Mouse (Mus musculus) limb, embryonic 13.5 days (tissue): ENCODE results near the gene Stk19. TPM values are rescaled to one million over a fixed set of nuclear protein-coding genes. Genes with fewer than 3 reads are reported as not detected.

Experiments
- ATAC-seq: fragments of 200-750 bp; cut with Nextera tagmentation; 2 replicates; pipeline ENCODE4 v1.8.0; 2017; ENCODE audit warnings: low read depth, moderate number of reproducible peaks, moderate TSS enrichment; ENCODE audit not compliant: low FRiP score
- H3K27ac ChIP-seq: fragments of 300-500 bp; sonication (generic); 2 replicates; pipeline ENCODE4 v1.5.1; 2015; ENCODE audit warnings: inconsistent platforms, mild to moderate bottlenecking, moderate library complexity
- H3K27me3 ChIP-seq: fragments of 300-500 bp; sonication (generic); 2 replicates; pipeline ENCODE4 v1.6.1; 2015; ENCODE audit warnings: mild to moderate bottlenecking, inconsistent platforms
- H3K36me3 ChIP-seq: fragments of 300-500 bp; sonication (generic); 2 replicates; pipeline ENCODE4 v1.6.1; 2015; ENCODE audit warnings: inconsistent platforms, mild to moderate bottlenecking, moderate library complexity
- H3K4me1 ChIP-seq: fragments of 300-500 bp; sonication (generic); 2 replicates; pipeline ENCODE4 v1.6.1; 2015; ENCODE audit warnings: inconsistent platforms
- H3K4me2 ChIP-seq: fragments of 300-500 bp; sonication (generic); replicated peaks from 2 replicates; pipeline ENCODE4 v1.6.1; 2015; ENCODE audit warnings: inconsistent platforms, mild to moderate bottlenecking, moderate library complexity
- H3K4me3 ChIP-seq: fragments of 300-500 bp; sonication (generic); 2 replicates; pipeline ENCODE4 v1.5.1; 2015; ENCODE audit warnings: moderate library complexity, mild to moderate bottlenecking, inconsistent platforms
- H3K9ac ChIP-seq: fragments of 300-500 bp; sonication (generic); 2 replicates; pipeline ENCODE4 v1.6.1; 2015; ENCODE audit warnings: mild to moderate bottlenecking, inconsistent platforms
- H3K9me3 ChIP-seq: fragments of 300-500 bp; sonication (generic); 2 replicates; pipeline ENCODE4 v1.6.1; 2016; ENCODE audit warnings: inconsistent platforms
- WGBS: fragments of 180-500 bp; shearing (Covaris S2); methylation state at CpG from one replicate; pipeline ENCODE4 v1.1.7; 2015; 5-methylcytosine and 5-hydroxymethylcytosine counted together
- polyA plus RNA-seq: library from polyadenylated mRNA; unstranded; fragments of >200 nt; fragmentation: Nextera tagmentation; extraction: Ambion mirVana; gene quantifications from 2 replicates; pipeline ENCODE4 v1.2.1, GENCODE M21; 2015

Stk19 gene
- polyA plus RNA-seq, 1 experiment from 2014 or later: 28.7 TPM

- 83% methylated on average over 9 of the region's 9 CpGs for WGBS
- Histone ChIP-seq H3K9me3 (no peaks in the 10 kb centered on the region), H3K4me2 (no peak overlapping the region), H3K27ac (no peak overlapping the region), H3K4me1 (no peaks in the 10 kb centered on the region), H3K4me3 (no peak overlapping the region), H3K9ac (no peak overlapping the region), H3K27me3 (peaks cover 4% of the 10 kb centered on the region; the same call in 1 of the 2 replicates), H3K36me3 (peaks cover 27% of the 10 kb centered on the region)
- ATAC-seq: no peak
These were observed 23.8 kb upstream of the Stk19 start for GRCm38 (mm10) chr17:34860514-34860913.

GRCm38 (mm10) chr17:34858670-34859069, 21.9 kb upstream of the Stk19 start:
- no peak for ATAC-seq
- WGBS: 81% methylated on average over 4 of the region's 4 CpGs
- H3K9ac ChIP-seq: no peak overlapping the region

DNA sequence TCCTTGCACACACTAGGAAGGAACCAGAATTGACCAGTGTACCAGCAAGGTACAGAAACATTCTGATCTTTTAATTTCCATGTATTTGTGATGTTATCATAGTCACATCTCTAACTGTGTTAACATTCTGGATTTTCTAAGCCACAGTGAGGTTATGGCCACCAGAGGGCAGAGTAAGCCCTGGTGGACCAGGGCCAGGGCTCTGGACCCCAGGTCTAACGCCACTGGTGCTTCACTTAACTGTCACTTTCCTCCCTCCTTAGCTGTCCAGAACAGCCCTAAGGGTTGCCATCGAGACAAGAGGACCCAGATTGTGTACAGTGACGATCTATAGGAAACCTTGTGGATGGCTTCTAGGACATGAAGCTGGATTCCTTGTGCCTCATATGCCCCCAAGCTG, 19.1 kb upstream of the Stk19 start:
- H3K9me3 ChIP-seq: no peaks in the 10 kb centered on the region
- WGBS: 42% methylated on average over 3 of the region's 3 CpGs
- ATAC-seq: no peak
- H3K27me3 ChIP-seq: no peaks in the 10 kb centered on the region
- H3K27ac ChIP-seq: no peak overlapping the region
- peaks cover 13% of the 10 kb centered on the region for H3K4me1 ChIP-seq
- H3K4me3 ChIP-seq: no peak overlapping the region
- no peak overlapping the region for H3K4me2 ChIP-seq
- peaks cover 61% of the 10 kb centered on the region for H3K36me3 ChIP-seq
- no peak overlapping the region for H3K9ac ChIP-seq

More at GRCm38 (mm10) chr17:34858670-34859069, 21.9 kb upstream of the Stk19 start:
- no peaks in the 10 kb centered on the region for H3K9me3 ChIP-seq
- H3K4me2 ChIP-seq: no peak overlapping the region
- no peak overlapping the region for H3K4me3 ChIP-seq
- H3K4me1 ChIP-seq: no peaks in the 10 kb centered on the region
- H3K27ac ChIP-seq: no peak overlapping the region
- H3K36me3 ChIP-seq: peaks cover 46% of the 10 kb centered on the region
- H3K27me3 ChIP-seq: peaks cover 4% of the 10 kb centered on the region; the same call in 1 of the 2 replicates

DNA sequence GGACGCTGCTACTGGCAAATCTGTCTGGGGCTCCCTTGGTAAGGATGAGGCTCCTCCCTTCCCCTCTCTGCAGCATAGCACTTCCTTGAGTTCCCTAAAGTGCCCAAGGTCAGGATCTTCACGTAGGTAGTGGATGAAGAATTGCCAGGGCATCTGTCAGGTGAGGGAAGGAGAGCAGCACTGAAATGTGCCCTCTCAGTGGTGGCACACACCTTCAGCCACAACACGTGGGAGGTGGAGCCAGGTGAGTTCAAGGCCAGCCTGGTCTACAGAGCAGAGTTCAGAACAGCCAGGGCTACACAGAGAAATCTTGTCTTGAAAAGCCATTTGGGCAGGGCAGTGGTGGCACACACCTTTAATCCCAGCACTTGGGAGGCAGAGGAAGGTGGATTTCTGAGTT, 18.0 kb upstream of the Stk19 start:
- WGBS: 79% methylated on average over 3 of the region's 3 CpGs
- H3K27ac ChIP-seq: no peak overlapping the region
- no peak overlapping the region for H3K9ac ChIP-seq
- no peaks in the 10 kb centered on the region for H3K27me3 ChIP-seq
- ATAC-seq: no peak
- peaks cover 61% of the 10 kb centered on the region for H3K36me3 ChIP-seq
- H3K4me1 ChIP-seq: peaks cover 15% of the 10 kb centered on the region
- no peak overlapping the region for H3K4me2 ChIP-seq
- no peak overlapping the region for H3K4me3 ChIP-seq
- H3K9me3 ChIP-seq: no peaks in the 10 kb centered on the region

- 75% methylated on average over 8 of the region's 8 CpGs for whole genome bisulfite sequencing
- Histone ChIP-seq H3K9me3 (no peaks in the 10 kb centered on the region), H3K36me3 (peaks cover 61% of the 10 kb centered on the region), H3K9ac (no peak overlapping the region; the same call in 1 of the 2 replicates), H3K4me2 (no peak overlapping the region), H3K4me3 (no peak overlapping the region), H3K27ac (no peak overlapping the region), H3K27me3 (no peaks in the 10 kb centered on the region), H3K4me1 (peaks cover 21% of the 10 kb centered on the region)
- ATAC-seq: no peak
These were observed 16.8 kb upstream of the Stk19 start for GRCm38 (mm10) chr17:34853511-34853910.

- H3K4me1 ChIP-seq: peaks cover 21% of the 10 kb centered on the region
- H3K4me3 ChIP-seq: peak overlapping the region; percentile 89
- peak overlapping the region; percentile 89 for H3K9ac ChIP-seq
- no peaks in the 10 kb centered on the region for H3K27me3 ChIP-seq
- 1% methylated on average over 25 of the region's 25 CpGs for WGBS
- 0 out of 2 replicates have a peak overlapping the region, but pooled peaks have one; percentile 48 for H3K27ac ChIP-seq
- H3K4me2 ChIP-seq: peak overlapping the region; percentile 88
- H3K9me3 ChIP-seq: no peaks in the 10 kb centered on the region
- peak; percentile 28 for ATAC-seq
- peaks cover 60% of the 10 kb centered on the region for H3K36me3 ChIP-seq
These were observed 13.9 kb upstream of the Stk19 start for GRCm38 (mm10) chr17:34850517-34851125.

DNA sequence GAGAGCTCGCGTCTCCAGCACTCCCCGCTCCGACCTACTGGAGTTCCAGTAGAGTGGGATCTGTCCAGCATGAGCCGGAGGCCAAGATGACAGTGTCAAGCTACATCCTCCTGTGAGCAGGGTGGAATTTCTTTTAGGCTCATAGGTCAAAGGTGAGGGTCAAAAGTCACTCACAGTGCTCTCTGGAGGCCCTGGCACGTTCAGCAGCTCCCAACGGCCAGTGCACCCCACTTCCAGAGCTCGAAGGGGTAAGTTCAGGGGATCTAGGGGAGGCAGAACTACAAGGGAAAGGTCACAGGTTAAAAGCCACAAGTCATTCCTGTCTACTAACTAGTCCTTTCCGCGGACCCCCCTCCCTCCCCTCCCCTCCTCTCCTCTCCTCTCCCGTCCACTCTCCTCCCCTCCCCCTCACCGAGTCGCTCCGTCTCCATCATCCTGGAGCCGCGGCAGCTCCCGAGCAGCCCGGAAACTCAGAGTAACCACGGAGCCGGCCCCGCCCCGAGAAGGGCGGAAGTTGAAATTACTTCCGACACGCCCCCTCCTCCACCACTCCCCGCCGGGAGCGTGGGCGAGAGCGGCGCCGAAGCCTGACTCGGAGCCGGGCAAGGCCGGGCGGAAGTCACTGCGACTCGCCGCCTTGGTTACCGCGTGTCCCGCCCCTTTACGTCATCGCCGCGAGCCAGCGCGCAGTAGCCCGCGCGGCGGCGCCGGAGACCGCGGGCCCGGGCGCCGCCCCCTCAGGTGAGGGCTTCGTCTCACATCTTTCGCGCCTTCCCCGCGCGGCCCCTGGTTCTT, 13.2 kb upstream of the Stk19 start, which contains the start of the genes Skiv2l and Nelfe:
Skiv2l (minus strand) TSS at position 489 of the 795 bp plus-strand sequence.
Nelfe (plus strand) TSS at position 670 of the 795 bp plus-strand sequence.
- Histone ChIP-seq H3K9me3 (no peaks in the 10 kb centered on the region), H3K27me3 (no peaks in the 10 kb centered on the region), H3K27ac (0 out of 2 replicates have a peak within 1 kb of the TSS, but pooled peaks have one; percentile 48), H3K4me3 (peak within 1 kb of the TSS; percentile 89), H3K9ac (peak within 1 kb of the TSS; percentile 89), H3K4me2 (peak within 1 kb of the TSS; percentile 95), H3K4me1 (peaks cover 21% of the 10 kb centered on the region), H3K36me3 (peaks cover 62% of the 10 kb centered on the region)
- under 1% methylated on average over 64 of the region's 65 CpGs for WGBS
- peak; percentile 97 for ATAC-seq

- 93% methylated on average over 7 of the region's 7 CpGs for WGBS
- Histone ChIP-seq H3K27ac (no peak overlapping the region), H3K36me3 (peaks cover 62% of the 10 kb centered on the region), H3K9ac (peak overlapping the region; percentile 45; the same call in 1 of the 2 replicates), H3K9me3 (no peaks in the 10 kb centered on the region), H3K4me2 (no peak overlapping the region), H3K4me1 (peaks cover 21% of the 10 kb centered on the region), H3K4me3 (no peak overlapping the region), H3K27me3 (no peaks in the 10 kb centered on the region)
- ATAC-seq: no peak
These were observed 10.9 kb upstream of the Stk19 start for GRCm38 (mm10) chr17:34847615-34848014.

DNA sequence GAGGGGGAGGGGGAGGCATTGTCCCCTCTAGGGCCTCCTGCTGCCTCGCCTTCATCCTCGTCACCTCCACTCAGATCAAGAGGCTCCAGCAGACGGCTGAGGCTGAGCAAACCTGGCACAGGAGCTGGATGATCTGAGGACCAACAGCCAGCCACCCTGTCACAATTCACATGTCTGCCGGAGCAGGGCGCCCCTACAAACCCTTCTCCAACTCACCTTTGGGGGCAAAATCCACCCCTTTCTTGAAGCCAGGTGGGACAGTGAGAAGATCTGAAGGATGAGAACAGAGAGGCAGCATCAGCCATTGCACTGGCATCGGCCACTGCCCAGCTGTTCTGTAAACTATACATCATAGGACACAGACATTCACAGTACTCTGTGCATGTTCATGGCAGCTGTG, 10.4 kb upstream of the Stk19 start:
- Histone ChIP-seq H3K9me3 (no peaks in the 10 kb centered on the region), H3K27ac (no peak overlapping the region), H3K27me3 (no peaks in the 10 kb centered on the region), H3K4me3 (no peak overlapping the region), H3K9ac (peak overlapping the region; percentile 45; the same call in 1 of the 2 replicates), H3K4me2 (no peak overlapping the region), H3K36me3 (peaks cover 62% of the 10 kb centered on the region), H3K4me1 (peaks cover 21% of the 10 kb centered on the region)
- ATAC-seq: no peak
- 90% methylated on average over 6 of the region's 6 CpGs for WGBS

GRCm38 (mm10) chr17:34844884-34845283, 8.1 kb upstream of the Stk19 start:
- peaks cover 6% of the 10 kb centered on the region for H3K4me1 ChIP-seq
- H3K9me3 ChIP-seq: no peaks in the 10 kb centered on the region
- H3K27me3 ChIP-seq: no peaks in the 10 kb centered on the region
- H3K4me3 ChIP-seq: no peak overlapping the region
- 94% methylated on average over 13 of the region's 13 CpGs for WGBS
- H3K9ac ChIP-seq: no peak overlapping the region
- H3K27ac ChIP-seq: no peak overlapping the region
- H3K4me2 ChIP-seq: no peak overlapping the region
- peaks cover 84% of the 10 kb centered on the region for H3K36me3 ChIP-seq
- ATAC-seq: no peak

GRCm38 (mm10) chr17:34840736-34841307, 4.1 kb upstream of the Stk19 start:
- Histone ChIP-seq H3K4me3 (no peak overlapping the region), H3K4me1 (peaks cover 19% of the 10 kb centered on the region), H3K9ac (no peak overlapping the region), H3K27ac (no peak overlapping the region), H3K9me3 (no peaks in the 10 kb centered on the region), H3K27me3 (no peaks in the 10 kb centered on the region), H3K36me3 (peaks cover 73% of the 10 kb centered on the region), H3K4me2 (no peak overlapping the region)
- whole genome bisulfite sequencing: 89% methylated on average over 6 of the region's 6 CpGs
- ATAC-seq: no peak

GRCm38 (mm10) chr17:34838785-34839184, 2.0 kb upstream of the Stk19 start:
- 89% methylated on average over 7 of the region's 7 CpGs for WGBS
- H3K4me1 ChIP-seq: peaks cover 23% of the 10 kb centered on the region
- no peaks in the 10 kb centered on the region for H3K9me3 ChIP-seq
- H3K27me3 ChIP-seq: no peaks in the 10 kb centered on the region
- no peak overlapping the region for H3K27ac ChIP-seq
- no peak overlapping the region for H3K4me3 ChIP-seq
- ATAC-seq: no peak
- H3K9ac ChIP-seq: no peak overlapping the region
- H3K36me3 ChIP-seq: peaks cover 54% of the 10 kb centered on the region
- peak overlapping the region; percentile 25 for H3K4me2 ChIP-seq
